Mouse (Mus musculus) embryonic stem cell, embryonic (primary cell): ENCODE data around the gene Akap8.

ENCODE experiments used
- CTCF ChIA-PET, 4 experiments: fragments of 300-600 bp in 2 of 4; fragments of 350-600 bp in 2 of 4; sonication (Branson Sonifier 250); formaldehyde crosslinking; loops; one replicate each; lab custom pipeline; 2022; ENCODE audit warnings: inconsistent platforms in 2 of 4; lab: Charles Lee
- POLR2A ChIA-PET, 4 experiments: fragments of 300-600 bp in 2 of 4; fragments of 350-600 bp in 2 of 4; sonication (Branson Sonifier 250); formaldehyde crosslinking; loops; one replicate each; lab custom pipeline; 2022; ENCODE audit warnings: antibody characterized with exemption in 4 of 4, inconsistent platforms in 1 of 4; lab: Charles Lee

Akap8 gene

GRCm38 (mm10) chr17:32281611-32282310 lies 39.3 kb downstream of the Akap8 start:
- POLR2A ChIA-PET, result interaction anchor here in 3 of 4 experiments (0.5 to 8.5 kb wide), 18 partner anchors 10 to 119 kb away, joined by 3 to 137 read pairs (median 4); partner anchors contain the start of genes Akap8 (in 1 of the 3) and Ephx3 (in 1 of the 3)
- CTCF ChIA-PET, result no interaction called here

DNA sequence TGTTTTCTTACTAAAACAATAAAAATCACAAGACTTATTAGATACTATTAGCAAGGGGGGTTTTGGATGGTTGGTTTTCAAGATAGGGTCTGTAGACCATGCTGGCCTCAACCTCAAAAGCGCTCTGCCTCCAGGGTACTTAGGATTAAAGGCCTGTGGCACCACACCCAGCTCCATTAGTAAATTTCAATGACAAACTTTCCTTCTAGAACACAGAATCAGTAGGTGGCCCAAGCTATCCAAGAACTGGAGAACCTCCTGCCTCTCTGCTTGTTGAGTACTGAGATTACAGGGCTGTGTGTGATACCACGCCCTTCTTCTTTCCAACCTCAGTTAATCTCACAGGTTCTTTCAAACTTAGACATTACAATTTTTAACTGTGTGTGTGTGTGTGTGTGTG lies 39.9 kb downstream of the Akap8 start:
- ChIA-PET CTCF (interaction anchor here in 1 of 4 experiments (0.7 kb wide), 1 partner anchor 16 kb away, joined by 3 read pairs; no protein-coding TSS in a partner anchor), POLR2A (interaction anchor here in 3 of 4 experiments (0.5 to 8.5 kb wide), 13 partner anchors 8 to 118 kb away, joined by 3 to 137 read pairs (median 3); partner anchors contain the start of gene Ephx3 (in 1 of the 3))

DNA sequence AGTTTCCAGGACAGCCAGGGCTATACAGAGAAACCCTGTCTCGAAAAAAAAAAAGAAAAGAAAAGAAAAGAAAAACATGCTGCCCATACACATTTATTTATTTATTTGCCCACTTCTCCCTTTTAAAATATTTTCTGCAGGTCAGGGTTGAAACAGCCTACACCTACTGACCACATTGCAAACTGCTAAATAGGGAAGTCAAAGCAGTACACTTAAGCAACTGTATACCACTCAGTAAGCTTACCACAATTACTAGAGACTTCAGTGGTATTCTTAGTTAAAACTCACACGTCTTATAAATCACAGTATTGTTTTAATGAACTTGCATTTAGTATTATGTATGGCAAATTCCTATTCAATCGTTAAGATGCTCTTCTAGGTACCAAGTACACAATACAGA lies 40.5 kb downstream of the Akap8 start:
- POLR2A ChIA-PET, result interaction anchor here in 3 of 4 experiments (0.7 to 8.5 kb wide), 12 partner anchors 8 to 118 kb away, joined by 3 to 137 read pairs (median 4); partner anchors contain the start of gene Ephx3 (in 1 of the 3)
- CTCF ChIA-PET, result interaction anchor here in 1 of 4 experiments (0.7 kb wide), 1 partner anchor 15 kb away, joined by 3 read pairs; no protein-coding TSS in a partner anchor

- CTCF ChIA-PET, result no interaction called here
- POLR2A ChIA-PET, result interaction anchor here in 1 of 4 experiments (0.8 to 1.9 kb wide), 3 partner anchors 9 to 14 kb away, joined by 3 to 10 read pairs (median 5); no protein-coding TSS in a partner anchor
These were observed 43.8 kb downstream of the Akap8 start for GRCm38 (mm10) chr17:32277201-32277600.

- ChIA-PET CTCF (no interaction called here), POLR2A (interaction anchor here (0.6 to 9.6 kb wide), 9 partner anchors 7 to 206 kb away, joined by 3 to 87 read pairs (median 4); partner anchors contain the start of gene Brd4 (in 2 of the 4))
These were observed 45.5 kb downstream of the Akap8 start for GRCm38 (mm10) chr17:32275568-32275967.

DNA sequence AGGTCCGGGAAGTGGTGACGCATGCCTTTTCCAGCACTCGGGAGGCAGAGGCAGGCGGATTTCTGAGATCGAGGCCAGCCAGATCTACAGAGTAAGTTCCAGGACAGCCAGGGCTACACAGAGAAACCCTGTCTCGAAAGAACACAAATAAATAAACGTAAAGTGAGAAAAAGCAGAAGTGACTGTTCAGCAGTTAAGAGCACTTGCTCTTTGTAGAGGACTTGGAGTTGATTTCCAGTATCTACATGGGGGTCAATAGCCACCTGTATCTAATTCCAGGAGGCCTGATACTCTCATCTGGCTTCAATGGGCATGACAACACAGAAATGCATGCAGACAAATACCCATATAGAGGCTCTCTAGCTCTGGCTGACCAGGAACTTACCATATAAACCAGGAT lies 51.9 kb downstream of the Akap8 start:
- ChIA-PET CTCF (no interaction called here), POLR2A (interaction anchor here in 3 of 4 experiments (0.7 to 9.6 kb wide), 14 partner anchors 8 to 1613 kb away, joined by 3 to 87 read pairs (median 4); partner anchors contain the start of genes Brd4 (in 2 of the 3), Akap8l (in 1 of the 3) and Ephx3 (in 1 of the 3))

- POLR2A ChIA-PET, result interaction anchor here in 3 of 4 experiments (0.5 to 9.6 kb wide), 18 partner anchors 9 to 201 kb away, joined by 3 to 87 read pairs (median 4); partner anchors contain the start of genes Brd4 (in 2 of the 3), Akap8 (in 1 of the 3), Akap8l (in 1 of the 3) and Ephx3 (in 1 of the 3)
- CTCF ChIA-PET, result no interaction called here
These were observed 52.5 kb downstream of the Akap8 start for GRCm38 (mm10) chr17:32268540-32268960.

DNA sequence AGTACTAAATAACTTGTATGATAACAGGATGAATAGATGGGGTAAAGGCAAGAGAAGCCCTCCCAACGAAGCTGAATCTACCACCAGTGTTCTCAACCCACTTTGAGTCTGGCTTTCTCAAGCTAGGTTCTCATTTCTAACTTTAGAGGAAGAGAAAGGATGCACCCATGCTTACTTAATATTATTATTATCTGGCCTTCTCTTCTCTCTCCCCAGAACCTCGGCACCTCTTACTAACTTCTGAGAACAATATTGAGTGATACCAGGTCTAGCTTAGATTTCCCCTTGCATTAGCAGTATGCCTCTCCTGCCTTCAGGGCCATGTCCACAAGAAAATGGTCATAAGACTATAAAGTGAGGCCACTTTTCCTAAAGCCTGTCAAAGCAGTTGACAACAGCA lies 52.9 kb downstream of the Akap8 start:
- ChIA-PET CTCF (no interaction called here), POLR2A (interaction anchor here in 3 of 4 experiments (0.5 to 9.6 kb wide), 17 partner anchors 9 to 200 kb away, joined by 3 to 87 read pairs (median 3); partner anchors contain the start of genes Brd4 (in 2 of the 3) and Akap8 (in 1 of the 3))

DNA sequence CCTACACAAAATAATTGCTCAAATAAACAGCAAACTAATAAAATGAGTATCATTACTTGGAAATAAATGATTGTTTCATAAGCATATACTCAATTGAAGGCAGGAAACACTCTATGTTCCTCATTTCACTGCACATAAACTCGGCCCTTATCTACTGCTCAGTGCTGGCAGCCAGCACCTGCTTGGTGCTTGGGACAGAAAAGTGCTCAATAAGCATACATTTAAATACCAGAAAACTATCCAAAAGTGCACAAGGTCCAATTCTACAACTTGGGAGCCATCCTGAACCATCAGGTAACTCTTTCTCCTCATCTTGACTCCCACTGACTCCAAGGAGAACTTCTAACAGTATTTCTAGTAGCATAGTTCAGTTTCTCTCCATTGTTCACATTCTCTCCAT lies 53.4 kb downstream of the Akap8 start:
- ChIA-PET CTCF (interaction anchor here in 1 of 4 experiments (0.7 kb wide), 1 partner anchor 796 kb away, joined by 3 read pairs; no protein-coding TSS in a partner anchor), POLR2A (interaction anchor here in 3 of 4 experiments (0.6 to 9.6 kb wide), 17 partner anchors 9 to 76 kb away, joined by 3 to 87 read pairs (median 3); partner anchors contain the start of genes Brd4 (in 2 of the 3) and Akap8 (in 1 of the 3))

DNA sequence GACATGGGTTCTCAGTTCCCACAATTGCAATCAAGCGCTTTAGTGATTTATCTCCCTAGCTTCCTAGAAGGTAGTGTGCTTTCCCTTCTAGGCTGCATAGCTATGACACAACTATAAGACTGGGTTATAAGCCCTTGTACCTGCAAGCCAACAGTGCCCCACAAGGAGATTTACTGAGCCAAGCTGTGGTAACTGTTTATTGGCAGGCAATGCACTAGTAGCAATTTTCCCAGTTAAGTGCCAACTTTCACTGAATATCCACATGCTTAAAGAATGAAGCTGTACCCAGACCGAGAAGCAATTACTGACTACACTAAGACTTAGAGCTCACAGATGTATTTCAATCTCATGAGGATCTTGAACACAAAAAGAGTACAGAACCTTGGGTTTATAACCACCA lies 57.4 kb downstream of the Akap8 start:
- CTCF ChIA-PET, result interaction anchor here in 2 of 4 experiments (0.5 to 0.6 kb wide), 2 partner anchors 16 to 237 kb away, joined by 3 to 4 read pairs; no protein-coding TSS in a partner anchor
- POLR2A ChIA-PET, result interaction anchor here in 2 of 4 experiments (0.7 to 10.6 kb wide), 14 partner anchors 13 to 1602 kb away, joined by 3 to 66 read pairs (median 4); partner anchors contain the start of gene Brd4 (in 2 of the 2)

GRCm38 (mm10) chr17:32262831-32263559 lies 58.0 kb downstream of the Akap8 start:
- POLR2A ChIA-PET, result interaction anchor here in 2 of 4 experiments (0.6 to 10.6 kb wide), 18 partner anchors 12 to 1602 kb away, joined by 3 to 66 read pairs (median 4); partner anchors contain the start of gene Brd4 (in 2 of the 2)
- CTCF ChIA-PET, result interaction anchor here in 3 of 4 experiments (0.5 to 0.8 kb wide), 3 partner anchors 17 to 236 kb away, joined by 3 to 4 read pairs (median 4); no protein-coding TSS in a partner anchor

DNA sequence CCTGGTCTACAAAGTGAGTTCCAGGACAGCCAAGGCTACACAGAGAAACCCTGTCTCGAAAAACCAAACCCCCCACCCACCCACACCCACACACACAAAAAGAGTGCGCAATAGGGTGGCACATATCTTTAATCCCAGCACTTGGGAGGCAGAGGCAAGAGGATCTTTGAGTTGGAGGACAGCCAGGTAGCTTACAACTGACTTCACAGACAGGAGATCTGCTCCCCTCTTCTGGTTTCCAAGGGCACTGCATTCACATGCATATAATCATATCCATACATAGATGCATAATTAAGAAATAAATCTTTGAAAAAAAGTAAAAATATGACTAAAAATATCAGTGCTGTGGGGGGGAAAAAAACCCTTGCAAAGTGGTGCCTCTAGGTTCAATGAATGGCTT lies 62.2 kb downstream of the Akap8 start:
- CTCF ChIA-PET, result interaction anchor here in 2 of 4 experiments (0.7 to 1.2 kb wide), 5 partner anchors 9 to 116 kb away, joined by 3 to 4 read pairs (median 3); no protein-coding TSS in a partner anchor
- POLR2A ChIA-PET, result interaction anchor here in 3 of 4 experiments (0.5 to 10.6 kb wide), 14 partner anchors 10 to 47 kb away, joined by 3 to 66 read pairs (median 6); partner anchors contain the start of gene Brd4 (in 2 of the 3)

GRCm38 (mm10) chr17:32257944-32258343 lies 63.1 kb downstream of the Akap8 start:
- ChIA-PET CTCF (interaction anchor here in 3 of 4 experiments (0.6 to 1.1 kb wide), 3 partner anchors 14 to 42 kb away, joined by 3 to 6 read pairs (median 4); no protein-coding TSS in a partner anchor), POLR2A (interaction anchor here in 3 of 4 experiments (0.6 to 10.6 kb wide), 19 partner anchors 9 to 160 kb away, joined by 3 to 66 read pairs (median 4); partner anchors contain the start of gene Brd4 (in 2 of the 3))

DNA sequence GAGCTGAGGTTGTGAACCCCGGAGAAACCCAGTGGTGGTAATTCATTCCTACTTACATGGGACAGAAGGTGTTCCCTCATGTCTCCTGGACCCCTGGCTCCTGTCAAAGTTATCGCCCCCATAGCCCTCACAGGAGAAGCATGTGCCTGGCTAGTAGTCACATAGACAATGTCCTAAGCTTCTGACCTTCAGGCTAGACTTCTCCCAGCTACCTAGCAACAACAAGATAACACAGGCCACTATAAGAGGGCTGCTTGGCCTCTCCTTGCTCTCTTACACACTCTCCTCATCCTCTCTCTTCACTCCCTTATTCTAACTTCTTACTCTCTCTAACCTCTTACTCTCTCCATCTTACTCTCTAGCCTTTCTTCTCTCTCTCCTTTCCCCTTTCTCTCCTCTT lies 63.6 kb downstream of the Akap8 start:
- CTCF ChIA-PET, result interaction anchor here in 2 of 4 experiments (0.6 to 0.7 kb wide), 2 partner anchors 19 to 42 kb away, joined by 3 to 6 read pairs; no protein-coding TSS in a partner anchor
- POLR2A ChIA-PET, result interaction anchor here in 3 of 4 experiments (0.6 to 10.6 kb wide), 16 partner anchors 9 to 159 kb away, joined by 3 to 66 read pairs (median 4); partner anchors contain the start of gene Brd4 (in 1 of the 3)

DNA sequence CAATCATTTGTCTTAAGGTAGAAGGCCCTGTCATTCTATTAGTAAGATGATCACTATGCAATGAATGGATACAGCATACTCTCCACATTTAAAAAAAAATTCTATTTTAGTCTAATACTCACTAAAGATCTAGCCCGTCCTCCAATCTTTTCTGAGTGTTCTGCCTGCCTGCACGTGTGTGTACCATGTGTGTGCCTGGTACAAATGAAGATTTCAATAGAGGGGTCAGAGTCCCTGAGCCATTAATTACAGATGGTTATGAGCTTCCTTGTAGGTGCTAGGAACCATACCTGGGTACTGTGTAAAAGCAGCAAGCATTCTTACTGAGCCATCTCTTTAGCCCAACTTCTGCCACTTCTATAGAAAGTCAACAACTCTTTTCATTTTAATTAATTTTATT lies 64.1 kb downstream of the Akap8 start:
- ChIA-PET POLR2A (interaction anchor here in 2 of 4 experiments (1.2 to 10.6 kb wide), 9 partner anchors 9 to 39 kb away, joined by 3 to 66 read pairs (median 9); partner anchors contain the start of gene Brd4 (in 1 of the 2)), CTCF (interaction anchor here in 1 of 4 experiments (0.6 kb wide), 1 partner anchor 63 kb away, joined by 3 read pairs; no protein-coding TSS in a partner anchor)
